Mouse (Mus musculus) layer of hippocampus, postnatal 25 days (tissue): ENCODE measurements around the gene Olfr38. TPM values are rescaled to one million over a fixed set of nuclear protein-coding genes. Genes with fewer than 3 reads are reported as not detected.
A peak's percentile ranks its signal among the peaks of the same experiment; 100 is the strongest.

Source experiments
- DNase-seq, 2 experiments: peaks; one replicate each; pipeline ENCODE4 v3.0.0; 2022; ENCODE audit warnings: mixed read lengths in 2 of 2, low spot score in 1 of 2; ENCODE audit errors: extremely low spot score in 1 of 2
- total RNA-seq, 2 experiments: library from RNA; stranded (reverse); gene quantifications; 2 replicates each; pipeline ENCODE4 v1.2.3; 2021

Olfr38 gene
- total RNA-seq, result not detected

DNA sequence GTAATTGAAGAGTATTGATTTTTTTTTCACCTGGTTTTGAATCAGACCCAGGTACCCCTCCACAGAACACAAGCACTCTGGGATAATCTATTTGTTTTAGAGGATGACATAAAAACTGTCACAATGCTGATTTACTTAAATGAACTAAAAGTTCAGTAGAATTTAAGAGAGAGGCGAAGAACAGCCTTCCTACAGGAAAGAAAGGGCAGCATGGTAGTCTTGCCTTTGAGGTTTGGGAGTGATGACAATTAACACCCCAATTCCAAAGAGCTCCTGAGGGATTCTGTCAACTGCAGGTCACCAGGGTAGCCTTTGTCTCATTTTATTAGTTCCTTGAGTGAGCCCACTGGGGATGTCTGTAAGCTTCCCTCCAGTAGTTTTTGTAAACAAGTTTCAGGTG, at the start of gene Olfr38:
Olfr38 (plus strand) TSS at position 301 of the 400 bp plus-strand sequence.
- DNase-seq, result no peak

DNA sequence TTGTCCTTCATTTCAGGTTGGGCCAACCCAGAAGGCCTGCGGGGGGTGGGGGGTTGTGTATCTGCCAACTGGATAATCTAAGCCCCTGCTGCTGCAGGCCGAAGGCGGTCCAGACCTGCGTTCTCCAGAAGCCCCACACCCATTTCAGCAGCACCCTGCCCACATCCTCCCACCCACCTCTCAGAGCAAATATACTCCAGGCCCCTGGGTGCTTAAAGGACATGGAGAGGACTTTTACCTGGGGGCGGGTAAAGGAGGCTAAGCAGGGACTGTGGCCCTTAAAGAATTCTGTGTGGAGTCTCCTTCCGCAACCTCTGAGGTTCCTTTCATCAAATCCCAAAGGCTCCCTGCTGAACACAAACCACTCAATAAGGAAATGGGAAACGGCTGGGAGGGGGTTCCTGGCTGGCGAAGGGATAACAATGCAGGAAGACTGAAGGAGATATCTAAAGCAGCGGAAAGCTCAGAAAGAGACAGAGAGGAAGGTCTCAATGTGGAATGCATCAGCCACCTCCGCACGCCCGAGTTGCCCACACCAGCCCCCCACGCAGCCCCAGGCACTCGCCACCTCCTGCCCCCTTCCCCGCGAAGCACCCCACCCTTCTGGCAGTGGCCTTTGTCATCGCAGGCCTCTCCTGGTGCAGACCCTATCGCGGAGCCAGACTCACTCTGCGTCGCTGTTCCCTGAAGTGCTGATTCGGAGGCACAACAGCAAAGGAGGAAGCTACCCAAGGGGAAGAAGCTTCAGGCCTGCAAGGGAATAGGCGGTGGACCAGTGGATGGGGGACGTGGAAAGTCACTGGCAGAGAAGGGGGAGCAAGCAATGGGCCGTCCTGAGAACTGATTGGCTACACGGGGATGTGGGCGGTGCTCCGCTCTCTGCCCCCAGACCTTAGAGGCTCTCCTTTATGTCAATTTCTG, 46.7 kb upstream of the Olfr38 start, which contains the start of gene Tcaf1:
Tcaf1 (minus strand) TSS at position 798 of the 921 bp plus-strand sequence.
- peak; percentile 67 to 77 for DNase-seq

DNA sequence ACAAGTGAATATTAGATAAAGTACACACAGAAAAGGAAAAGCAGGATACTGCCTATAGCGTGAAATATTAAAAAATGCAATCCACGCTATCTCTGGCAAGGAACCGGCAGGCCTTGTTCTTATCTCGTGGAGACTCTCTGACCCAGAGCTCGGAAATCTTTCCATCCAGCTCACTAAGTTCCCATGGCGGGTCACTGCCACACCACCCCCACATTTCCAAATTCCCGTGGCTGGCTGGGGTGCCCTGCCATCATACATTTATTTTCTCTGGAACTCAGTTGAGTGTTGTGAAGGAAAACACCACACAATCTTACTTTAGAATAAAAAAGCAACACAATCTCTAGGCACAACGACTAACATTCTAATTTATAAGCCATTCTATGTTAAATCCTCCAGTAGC, 41.5 kb upstream of the Olfr38 start:
- no peak for DNase-seq

DNA sequence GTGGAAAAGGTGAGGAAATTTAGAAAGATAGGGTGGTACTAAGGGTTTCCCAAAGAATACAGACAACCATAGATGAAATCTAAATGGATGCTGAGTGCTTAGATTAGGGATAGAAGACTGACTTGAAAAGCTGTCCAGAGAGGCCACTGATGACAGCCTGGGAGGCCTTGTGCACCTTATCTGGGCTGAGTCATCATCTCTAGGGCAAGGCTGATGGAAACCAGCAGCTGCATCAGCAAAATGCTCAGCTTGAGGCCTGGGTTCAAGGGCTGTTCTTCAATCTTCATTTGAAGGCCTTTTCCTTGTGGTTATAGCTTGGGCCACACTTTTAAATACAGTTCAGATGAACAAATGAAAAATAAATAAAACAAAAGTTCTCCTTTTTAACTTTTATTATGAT, 38.2 kb upstream of the Olfr38 start:
- no peak for DNase-seq

DNA sequence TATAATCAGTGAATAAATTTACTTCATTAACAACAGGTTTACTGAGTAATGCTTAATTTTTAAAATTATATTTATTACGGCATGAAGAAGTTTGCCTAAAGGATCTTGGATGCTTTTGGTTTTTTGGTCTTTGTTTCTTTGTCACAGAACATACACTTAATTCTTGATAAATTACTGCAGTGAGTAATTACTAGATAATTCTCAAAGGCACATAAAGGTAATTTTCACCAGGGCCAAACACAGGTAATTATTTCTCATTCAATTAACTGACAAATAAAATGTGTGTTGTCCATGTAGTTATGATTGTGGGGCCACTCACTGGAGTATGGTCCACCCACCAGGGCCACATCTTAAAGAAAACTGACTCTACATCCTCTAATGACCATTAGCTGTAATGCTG, 17.1 kb upstream of the Olfr38 start, which contains the start of gene Olfr453:
Olfr453 (plus strand) TSS at position 301 of the 400 bp plus-strand sequence.
- DNase-seq, result no peak

DNA sequence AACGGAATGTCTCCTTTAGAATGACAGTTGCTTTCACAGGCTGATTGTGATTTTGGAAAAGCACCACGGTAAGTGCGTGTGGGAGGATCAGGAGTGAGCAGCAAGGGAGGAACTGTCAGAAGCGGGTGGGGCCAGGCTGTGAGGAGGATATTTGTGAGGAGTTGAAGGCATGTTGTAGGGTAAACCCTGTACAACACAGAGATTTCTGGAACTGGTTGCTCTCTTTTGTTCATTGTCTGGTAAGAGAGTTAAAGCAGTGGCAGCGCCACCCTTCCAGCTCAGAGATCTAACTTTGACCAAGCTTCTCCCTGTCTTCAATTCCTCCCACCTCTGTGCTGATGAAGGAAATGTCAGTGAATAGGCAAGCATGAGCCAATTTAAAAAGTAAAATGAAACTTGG, 13.9 kb upstream of the Olfr38 start:
- DNase-seq, result no peak

DNA sequence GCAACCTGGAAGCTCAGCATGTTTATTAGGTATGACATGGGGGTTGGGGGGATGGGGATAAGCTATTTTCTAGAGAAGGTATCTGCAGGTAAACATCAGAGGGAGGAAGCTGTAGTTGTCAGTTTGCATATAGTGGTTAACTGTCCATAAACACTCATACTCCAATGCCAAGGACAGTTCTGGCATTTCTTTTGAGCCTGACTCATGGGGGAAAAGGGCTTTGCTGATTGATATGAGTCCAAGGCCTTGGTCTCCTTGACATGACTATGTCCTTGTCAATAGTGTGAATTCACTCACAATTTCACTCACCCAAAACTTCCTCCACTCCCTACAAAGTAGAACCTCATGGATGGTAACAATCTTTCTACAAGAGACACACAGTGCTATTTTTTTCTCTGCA, 8.4 kb upstream of the Olfr38 start:
- DNase-seq, result no peak

DNA sequence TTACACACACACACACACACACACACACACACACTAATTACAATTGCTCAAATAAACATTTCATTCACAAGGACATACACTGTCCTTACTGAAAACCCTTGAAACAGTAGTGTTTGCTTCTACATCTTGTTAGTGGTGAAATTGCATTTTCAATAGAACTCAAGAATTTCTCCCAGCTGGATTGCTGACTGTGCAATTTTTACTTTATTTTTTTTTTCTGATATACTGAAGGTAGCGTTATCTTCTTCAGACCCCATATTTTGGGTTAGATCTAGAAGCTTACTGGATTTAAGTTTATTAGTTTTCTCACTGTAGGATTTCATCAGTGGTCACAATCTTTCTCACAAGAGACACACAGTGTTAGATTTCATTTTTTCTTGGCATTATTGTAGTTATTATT, 20.9 kb downstream of the Olfr38 start:
- no peak for DNase-seq

DNA sequence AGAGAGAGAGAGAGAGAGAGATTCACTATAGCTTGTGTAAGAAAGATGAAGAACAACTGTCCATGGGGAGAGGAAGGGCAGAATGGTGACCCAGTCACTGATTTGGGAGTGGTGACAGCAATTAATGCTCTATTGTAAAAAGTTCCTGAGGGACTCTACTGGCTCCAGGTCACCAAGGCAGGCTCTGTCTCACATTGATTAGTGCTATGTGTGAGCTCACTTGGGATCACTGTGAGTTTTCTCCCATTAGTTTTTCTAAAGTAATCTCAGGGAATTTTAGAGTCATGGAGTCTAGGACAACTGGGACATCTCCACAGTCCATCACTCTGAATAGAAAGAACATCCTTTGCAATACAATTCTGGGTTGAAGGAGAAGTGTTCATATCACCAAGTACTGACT, 28.6 kb downstream of the Olfr38 start, which contains the start of gene Olfr452:
Olfr452 (plus strand) TSS at position 301 of the 400 bp plus-strand sequence.
- no peak for DNase-seq

DNA sequence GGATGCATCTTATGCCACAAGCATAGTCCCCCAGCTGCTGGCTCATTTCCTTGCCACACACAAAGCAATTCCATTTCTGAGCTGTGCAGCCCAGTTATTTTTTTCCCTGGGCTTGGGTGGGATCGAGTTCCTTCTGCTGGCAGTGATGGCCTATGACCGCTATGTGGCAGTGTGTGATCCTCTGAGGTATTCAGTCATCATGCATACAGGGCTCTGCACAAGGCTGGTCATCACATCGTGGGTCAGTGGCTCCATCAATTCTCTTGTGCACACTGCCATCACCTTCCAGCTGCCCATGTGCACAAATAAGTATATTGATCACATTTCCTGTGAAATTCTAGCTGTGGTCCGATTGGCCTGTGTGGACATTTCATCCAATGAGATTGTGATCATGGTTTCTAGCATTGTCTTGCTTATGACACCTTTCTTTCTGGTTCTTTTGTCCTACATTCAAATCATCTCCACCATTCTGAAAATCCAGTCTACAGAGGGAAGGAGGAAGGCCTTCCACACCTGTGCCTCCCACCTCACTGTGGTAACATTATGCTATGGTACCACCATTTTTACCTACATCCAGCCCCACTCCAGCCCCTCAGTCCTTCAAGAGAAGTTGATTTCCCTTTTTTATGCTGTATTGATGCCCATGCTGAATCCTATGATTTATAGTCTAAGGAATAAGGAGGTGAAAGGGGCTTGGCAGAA, 34.2 kb downstream of the Olfr38 start:
- DNase-seq, result no peak

DNA sequence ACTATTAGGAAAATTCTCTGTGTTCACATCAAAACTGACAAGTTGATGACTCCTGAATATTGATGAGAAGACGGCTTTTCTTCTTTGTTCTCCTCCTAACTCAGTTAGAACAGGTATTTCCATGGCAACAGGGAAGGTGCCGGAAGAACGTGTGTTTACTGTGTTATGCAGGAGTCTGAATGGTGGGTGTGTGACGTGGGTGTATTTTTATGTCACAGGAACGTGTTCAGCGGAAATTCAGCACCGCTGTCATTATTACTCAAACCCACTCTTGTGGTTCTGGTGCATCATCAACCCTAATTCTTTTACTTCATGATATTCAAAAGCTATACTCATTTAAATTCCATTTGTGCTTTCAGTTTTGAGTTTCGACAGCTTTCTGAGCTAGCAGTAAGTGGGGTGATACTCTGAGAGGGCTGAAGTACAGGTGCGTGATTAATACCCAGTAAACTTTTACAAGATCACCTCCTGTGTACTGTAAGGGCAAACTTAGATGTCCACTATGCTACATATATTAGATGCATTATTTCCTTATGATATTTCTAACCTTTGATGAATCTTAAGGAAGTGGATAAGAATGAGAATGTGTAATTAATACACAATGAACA, 34.8 kb downstream of the Olfr38 start:
- DNase-seq, result no peak

DNA sequence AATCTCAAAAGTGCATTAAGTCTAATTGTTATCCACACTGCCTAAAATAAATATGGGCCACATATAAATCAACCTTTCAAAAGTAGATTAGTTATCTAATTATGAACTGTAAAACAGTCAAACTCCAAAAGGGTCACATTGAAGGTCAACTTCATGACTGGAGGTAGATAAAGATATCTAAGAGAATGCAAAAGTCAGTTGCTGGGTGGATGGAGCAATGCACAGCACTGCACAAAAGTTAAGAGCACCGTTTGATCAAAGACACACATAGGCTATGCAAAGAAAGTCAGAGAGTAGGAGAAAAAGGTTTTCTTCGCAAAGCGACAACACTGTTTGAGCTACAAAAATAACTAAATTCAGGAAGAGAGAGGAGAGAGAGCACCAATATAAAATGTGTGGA, 38.8 kb downstream of the Olfr38 start:
- no peak for DNase-seq

DNA sequence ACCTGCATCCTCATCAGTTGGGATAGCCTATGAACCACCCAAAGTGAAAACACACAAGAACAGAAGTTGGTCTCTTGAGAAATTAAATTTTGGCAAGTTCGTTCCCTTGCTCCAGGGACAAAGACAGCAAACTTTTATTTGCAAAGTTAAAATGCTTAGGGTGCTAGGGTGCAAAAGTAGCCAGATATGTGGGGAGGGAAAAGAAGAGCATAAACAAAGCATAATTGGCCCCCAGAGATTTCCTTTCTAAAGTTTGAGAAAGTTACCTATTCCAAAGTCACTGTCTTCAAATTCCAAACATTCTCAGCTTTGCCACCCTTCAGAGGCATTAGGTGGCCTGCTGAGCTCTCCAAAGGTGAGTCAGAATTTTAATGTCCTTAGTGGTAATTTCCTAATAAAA, 55.4 kb downstream of the Olfr38 start, which contains the start of gene Olfr450:
Olfr450 (plus strand) TSS at position 301 of the 400 bp plus-strand sequence.
- no peak for DNase-seq

Other genes with a start within 250 kb of the Olfr38 start
- not detected for gene Olfr455, start 208.8 kb upstream of the Olfr38 start, total RNA-seq
- not detected for gene Tcaf3, start 158.7 kb upstream of the Olfr38 start, total RNA-seq
- gene Tcaf2, start 111.2 kb upstream of the Olfr38 start, total RNA-seq, result under 1 TPM; 0.42 to 0.44 TPM
- 100 to 1,000 TPM; 207 to 217 TPM for gene Tcaf1, start 46.3 kb upstream of the Olfr38 start, total RNA-seq
- not detected for gene Olfr453, start 17.0 kb upstream of the Olfr38 start, total RNA-seq
- gene Olfr452, start 28.7 kb downstream of the Olfr38 start, total RNA-seq, result not detected
- not detected for gene Olfr450, start 55.5 kb downstream of the Olfr38 start, total RNA-seq
- not detected for gene Olfr449, start 78.0 kb downstream of the Olfr38 start, total RNA-seq
- not detected for gene Olfr448, start 134.0 kb downstream of the Olfr38 start, total RNA-seq
- not detected for gene Olfr447, start 152.5 kb downstream of the Olfr38 start, total RNA-seq
- not detected for gene Olfr446, start 165.0 kb downstream of the Olfr38 start, total RNA-seq
- gene Olfr444, start 192.7 kb downstream of the Olfr38 start, total RNA-seq, result not detected